Mouse (Mus musculus) testis, adult 2 months (tissue): ENCODE data around the gene Mrpl52.

Experiments
- CTCF ChIP-seq: fragments of 200-500 bp; IDR thresholded peaks from 2 replicates; pipeline ENCODE4 v1.5.1; 2012; ENCODE audit warnings: low read depth, mild to moderate bottlenecking, inconsistent platforms, low read length, moderate library complexity; ENCODE audit not compliant: control insufficient read depth, insufficient read depth, insufficient replicate concordance
- POLR2A ChIP-seq: fragments of 200-500 bp; IDR thresholded peaks from 2 replicates; pipeline ENCODE4 v1.6.1; 2012; ENCODE audit warnings: low read depth, mild to moderate bottlenecking, inconsistent platforms, low read length, moderate library complexity; ENCODE audit not compliant: control insufficient read depth

- TF ChIP-seq CTCF (no peak), POLR2A (no peak)
These were observed 15.8 kb downstream of the Mrpl52 start for GRCm38 (mm10) chr14:54442548-54442947.
